Mouse (Mus musculus) kidney, embryonic 16.5 days (tissue): ENCODE results near the gene Oosp2. TPM values are rescaled to one million over a fixed set of nuclear protein-coding genes. Genes with fewer than 3 reads are reported as not detected.
A peak's percentile ranks its signal among the peaks of the same experiment; 100 is the strongest.

Source experiments
- ATAC-seq: fragments of 200-750 bp; cut with Nextera tagmentation; 2 replicates; pipeline ENCODE4 v1.8.0; 2017; ENCODE audit warnings: moderate TSS enrichment; ENCODE audit not compliant: low FRiP score, low TSS enrichment
- H3K27ac ChIP-seq: fragments of 300-500 bp; sonication (generic); 2 replicates; pipeline ENCODE4 v1.5.1; 2014; ENCODE audit warnings: low read length
- H3K27me3 ChIP-seq: fragments of 300-500 bp; sonication (generic); 2 replicates; pipeline ENCODE4 v1.6.1; 2014; ENCODE audit warnings: low read length, control low read depth, mixed read lengths; ENCODE audit not compliant: insufficient read depth
- H3K36me3 ChIP-seq: fragments of 300-500 bp; sonication (generic); 2 replicates; pipeline ENCODE4 v1.6.1; 2014; ENCODE audit warnings: low read length, control low read depth, mixed read lengths; ENCODE audit not compliant: insufficient read depth
- H3K4me1 ChIP-seq: fragments of 300-500 bp; sonication (generic); 2 replicates; pipeline ENCODE4 v1.6.1; 2014; ENCODE audit warnings: low read length, control low read depth, mixed read lengths; ENCODE audit not compliant: insufficient read depth
- H3K4me2 ChIP-seq: fragments of 300-500 bp; sonication (generic); replicated peaks from 2 replicates; pipeline ENCODE4 v1.6.1; 2014; ENCODE audit warnings: low read depth, low read length
- H3K4me3 ChIP-seq: fragments of 300-500 bp; sonication (generic); 2 replicates; pipeline ENCODE4 v1.5.1; 2014; ENCODE audit warnings: mild to moderate bottlenecking, low read length
- H3K9ac ChIP-seq: fragments of 300-500 bp; sonication (generic); replicated peaks from 2 replicates; pipeline ENCODE4 v1.6.1; 2014; ENCODE audit warnings: low read length
- H3K9me3 ChIP-seq: fragments of 300-500 bp; sonication (generic); 2 replicates; pipeline ENCODE4 v1.6.1; 2016; ENCODE audit warnings: low read length, control low read depth
- WGBS: fragments of 180-500 bp; shearing (Covaris S2); extraction: QIAGEN DNeasy Blood & Tissue Kit; methylation state at CpG from one replicate; pipeline ENCODE4 v1.1.7; 2014; 5-methylcytosine and 5-hydroxymethylcytosine counted together
- polyA plus RNA-seq: library from polyadenylated mRNA; unstranded; fragments of >200 nt; fragmentation: Nextera tagmentation; extraction: Ambion mirVana; gene quantifications from 2 replicates; pipeline ENCODE4 v1.2.1, GENCODE M21; 2015

Oosp2 gene
- polyA plus RNA-seq, 1 experiment from 2014 or later = not detected

DNA sequence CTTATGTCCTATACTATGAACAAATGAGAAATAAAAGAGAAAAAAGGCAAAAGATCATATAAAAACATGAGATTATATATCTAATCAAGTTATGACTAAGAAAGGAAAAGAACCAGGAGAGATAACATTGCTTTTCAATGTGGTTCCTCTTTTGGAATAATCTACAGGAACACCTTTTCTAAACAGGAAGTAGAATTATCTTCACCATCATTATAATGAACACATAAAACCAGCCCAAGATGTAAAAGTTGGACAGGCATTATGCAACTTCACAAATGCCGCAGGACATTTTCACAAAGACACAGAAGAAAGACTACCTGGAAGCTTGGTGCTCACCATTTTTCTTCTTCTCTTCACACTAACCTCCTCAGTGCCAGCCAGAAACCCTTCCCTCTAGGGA is 47.3 kb downstream of the Oosp2 start:
- Histone ChIP-seq H3K4me1 (no peaks in the 10 kb centered on the region), H3K9ac (no peak overlapping the region), H3K4me3 (no peak overlapping the region), H3K4me2 (no peak overlapping the region), H3K9me3 (no peaks in the 10 kb centered on the region), H3K27ac (no peak overlapping the region), H3K27me3 (no peaks in the 10 kb centered on the region), H3K36me3 (no peaks in the 10 kb centered on the region)
- no peak for ATAC-seq
- 89% methylated on average over 1 of the region's 1 CpGs for WGBS

DNA sequence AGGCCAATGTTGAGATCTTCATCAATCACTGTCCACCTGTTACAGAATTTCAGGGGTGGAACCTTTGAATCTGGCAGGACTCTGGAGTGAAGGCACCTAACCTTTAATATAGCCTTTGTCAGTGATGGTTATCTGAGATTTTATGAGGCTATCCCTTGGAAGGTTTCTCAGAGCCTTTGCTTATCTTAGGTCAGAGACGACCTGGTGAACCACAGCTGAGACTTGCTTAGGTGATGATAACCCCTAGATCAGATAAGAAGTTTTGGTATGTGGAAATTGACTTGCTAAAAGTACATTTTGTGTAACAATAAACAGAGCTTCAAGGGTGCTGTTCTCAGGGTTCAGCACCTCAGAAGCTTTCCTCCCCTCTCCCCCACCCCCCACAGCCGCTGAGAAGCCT is 48.1 kb downstream of the Oosp2 start:
- H3K9ac ChIP-seq = no peak overlapping the region
- ATAC-seq = no peak
- H3K36me3 ChIP-seq = no peaks in the 10 kb centered on the region
- no peaks in the 10 kb centered on the region for H3K27me3 ChIP-seq
- H3K27ac ChIP-seq = no peak overlapping the region
- WGBS = 42% methylated on average over 2 of the region's 2 CpGs
- no peaks in the 10 kb centered on the region for H3K4me1 ChIP-seq
- H3K4me3 ChIP-seq = no peak overlapping the region
- no peak overlapping the region for H3K4me2 ChIP-seq
- no peaks in the 10 kb centered on the region for H3K9me3 ChIP-seq

DNA sequence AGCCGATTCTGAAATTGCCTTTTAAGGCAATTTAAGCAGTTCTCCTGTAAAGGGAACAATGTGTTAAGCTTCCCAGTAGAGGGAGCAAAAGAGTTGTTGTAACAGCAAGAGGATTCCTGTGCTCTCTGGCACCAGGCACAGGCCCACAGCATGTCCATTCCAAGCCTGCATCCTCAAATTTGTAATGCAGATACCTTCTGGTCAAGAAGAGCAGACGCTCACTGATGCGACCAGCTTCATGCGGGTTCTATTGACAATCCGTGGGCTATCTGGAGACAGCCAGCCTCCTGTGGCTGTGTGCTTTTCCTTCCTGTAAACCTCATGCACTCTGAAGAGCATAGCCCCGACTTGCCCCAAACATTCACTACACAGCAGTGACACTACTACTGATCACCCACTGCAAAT is 48.8 kb downstream of the Oosp2 start:
- Histone ChIP-seq H3K4me1 (no peaks in the 10 kb centered on the region), H3K9me3 (no peaks in the 10 kb centered on the region), H3K9ac (no peak overlapping the region), H3K4me2 (no peak overlapping the region), H3K36me3 (no peaks in the 10 kb centered on the region), H3K27ac (no peak overlapping the region), H3K27me3 (no peaks in the 10 kb centered on the region), H3K4me3 (no peak overlapping the region)
- peak; percentile 87; the same call in 1 of the 2 replicates for ATAC-seq
- 14% methylated on average over 6 of the region's 6 CpGs for WGBS

DNA sequence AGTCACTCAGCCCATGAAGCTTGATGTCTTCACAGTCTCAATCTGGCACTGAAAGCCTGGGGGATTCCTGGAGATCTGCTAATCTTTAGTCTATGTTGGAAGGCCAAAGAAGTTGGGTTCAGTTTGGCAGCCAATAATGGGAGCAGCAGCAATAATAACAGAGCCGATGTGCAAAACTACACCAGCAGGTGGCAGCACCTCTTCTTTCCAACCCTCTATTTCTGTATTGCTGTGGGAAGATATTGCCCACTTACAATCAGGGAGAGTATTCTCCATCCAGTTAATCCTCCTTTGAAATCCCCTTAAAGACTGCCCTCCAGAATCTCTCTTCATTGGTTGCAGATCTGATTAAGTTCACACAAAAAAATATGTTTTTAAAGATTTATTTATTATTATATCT is 52.2 kb downstream of the Oosp2 start:
- Histone ChIP-seq H3K36me3 (no peaks in the 10 kb centered on the region), H3K4me2 (no peak overlapping the region), H3K4me3 (no peak overlapping the region), H3K27me3 (no peaks in the 10 kb centered on the region), H3K27ac (no peak overlapping the region), H3K4me1 (no peaks in the 10 kb centered on the region), H3K9me3 (no peaks in the 10 kb centered on the region), H3K9ac (no peak overlapping the region)
- ATAC-seq = no peak
- 8% methylated on average over 1 of the region's 1 CpGs for WGBS

DNA sequence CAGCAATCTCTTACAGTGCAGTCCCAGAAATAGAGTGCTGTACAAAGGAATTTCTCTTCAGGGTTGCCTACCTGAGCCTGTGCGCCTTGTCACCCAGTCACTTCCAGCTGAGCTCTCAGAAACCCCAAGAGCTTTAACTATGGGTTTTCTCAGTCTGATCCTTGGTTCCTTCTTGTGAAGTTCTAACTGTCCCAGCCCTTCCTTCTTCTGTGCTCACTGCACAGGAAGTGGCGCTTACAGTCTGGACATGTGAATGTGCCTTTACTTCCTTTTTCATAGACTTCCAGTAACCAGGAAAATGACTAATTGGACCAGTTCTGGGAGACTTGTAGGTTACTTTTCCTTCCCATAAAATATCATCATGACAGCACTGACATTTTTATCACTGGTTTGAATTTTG is 55.8 kb downstream of the Oosp2 start, which contains the start of gene Ms4a6d:
Ms4a6d (minus strand) TSS at position 247 of the 400 bp plus-strand sequence.
- Histone ChIP-seq H3K9me3 (no peaks in the 10 kb centered on the region), H3K4me1 (no peaks in the 10 kb centered on the region), H3K27me3 (no peaks in the 10 kb centered on the region), H3K36me3 (no peaks in the 10 kb centered on the region), H3K4me2 (no peak within 1 kb of the TSS), H3K4me3 (no peak within 1 kb of the TSS), H3K9ac (no peak within 1 kb of the TSS), H3K27ac (no peak within 1 kb of the TSS)
- no peak for ATAC-seq
- 83% methylated on average over 2 of the region's 2 CpGs for WGBS

DNA sequence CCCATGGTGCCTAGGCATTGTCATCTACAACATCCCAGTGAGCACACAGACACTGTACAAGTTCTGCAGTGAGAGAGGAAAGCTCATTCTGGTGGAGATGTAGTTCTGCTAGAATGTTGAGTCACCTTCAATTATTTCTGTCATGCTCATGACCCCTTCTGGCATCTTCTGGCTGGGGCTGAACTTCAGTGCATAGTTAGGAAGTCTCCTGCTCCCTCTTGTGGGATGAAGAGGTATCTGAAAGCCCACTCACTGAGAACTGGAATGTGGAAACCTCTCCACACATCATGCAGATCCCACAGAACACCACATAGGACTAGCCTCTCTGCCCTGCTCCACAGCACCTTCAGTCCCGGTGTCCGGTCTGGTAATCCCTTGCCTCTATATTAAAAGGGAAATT is 58.3 kb downstream of the Oosp2 start:
- Histone ChIP-seq H3K9me3 (no peaks in the 10 kb centered on the region), H3K4me1 (no peaks in the 10 kb centered on the region), H3K9ac (no peak overlapping the region), H3K27me3 (no peaks in the 10 kb centered on the region), H3K36me3 (no peaks in the 10 kb centered on the region), H3K4me2 (no peak overlapping the region), H3K27ac (no peak overlapping the region), H3K4me3 (no peak overlapping the region)
- no peak; the same call in 1 of the 2 replicates for ATAC-seq
- WGBS = 89% methylated on average over 2 of the region's 2 CpGs

DNA sequence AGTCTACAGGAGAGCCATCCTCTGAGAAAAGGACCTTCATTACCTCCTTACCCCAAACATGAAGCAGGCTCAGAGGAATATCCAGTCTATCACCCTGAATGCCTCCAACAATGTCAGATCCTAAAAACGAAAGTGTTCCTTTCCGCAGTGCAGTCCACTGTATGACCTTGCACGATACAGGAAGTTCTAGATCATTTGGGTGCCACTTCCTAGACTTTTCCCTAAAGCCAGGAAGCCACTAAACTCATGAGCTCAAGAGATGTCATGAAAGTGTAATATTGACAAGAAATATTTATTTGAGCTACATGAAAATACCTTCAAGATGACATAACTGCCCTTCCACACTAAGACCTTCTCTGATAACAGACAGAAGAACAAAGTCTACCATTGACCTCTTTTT is 59.0 kb downstream of the Oosp2 start:
- Histone ChIP-seq H3K9ac (no peak overlapping the region), H3K27ac (no peak overlapping the region), H3K27me3 (no peaks in the 10 kb centered on the region), H3K9me3 (no peaks in the 10 kb centered on the region), H3K4me3 (no peak overlapping the region), H3K4me2 (no peak overlapping the region), H3K36me3 (no peaks in the 10 kb centered on the region), H3K4me1 (no peaks in the 10 kb centered on the region)
- ATAC-seq = no peak
- WGBS = 79% methylated on average over 3 of the region's 3 CpGs

Other genes with a start within 250 kb of the Oosp2 start
- gene Ms4a4b, start 217.0 kb downstream of the Oosp2 start, polyA plus RNA-seq = 0.17 and 0.30 TPM in 2 replicates
- 4.6 and 5.3 TPM in 2 replicates for gene Ms4a6c, start 191.2 kb downstream of the Oosp2 start, polyA plus RNA-seq
- gene Gm8369, start 174.6 kb downstream of the Oosp2 start, polyA plus RNA-seq = not detected in 2 replicates
- 3.2 and 4.1 TPM in 2 replicates for gene Ms4a6b, start 144.0 kb downstream of the Oosp2 start, polyA plus RNA-seq
- 0.17 and 0.19 TPM in 2 replicates for gene Ms4a4d, start 123.8 kb downstream of the Oosp2 start, polyA plus RNA-seq
- gene Ms4a6d, start 55.7 kb downstream of the Oosp2 start, polyA plus RNA-seq = 1.7 and 2.6 TPM in 2 replicates
- gene Ms4a2, start 36.8 kb downstream of the Oosp2 start, polyA plus RNA-seq = 2.6 and 3.0 TPM in 2 replicates
- not detected in 2 replicates for gene Ms4a3, start 19.7 kb downstream of the Oosp2 start, polyA plus RNA-seq
- not detected in 2 replicates for gene Oosp1, start 30.6 kb upstream of the Oosp2 start, polyA plus RNA-seq
- not detected in 2 replicates for gene Oosp3, start 36.5 kb upstream of the Oosp2 start, polyA plus RNA-seq
- gene Gif, start 87.0 kb upstream of the Oosp2 start, polyA plus RNA-seq = not detected in 2 replicates
- gene Mrpl16, start 109.8 kb upstream of the Oosp2 start, polyA plus RNA-seq = 49.2 and 54.4 TPM in 2 replicates
- gene Stx3, start 158.8 kb upstream of the Oosp2 start, polyA plus RNA-seq = 25.5 and 26.5 TPM in 2 replicates
- gene Olfr1417, start 178.7 kb upstream of the Oosp2 start, polyA plus RNA-seq = 0.16 TPM in 1 of 2 replicates, not detected in the other
- not detected in 2 replicates for gene Olfr1418, start 200.5 kb upstream of the Oosp2 start, polyA plus RNA-seq
- gene Olfr1419, start 214.5 kb upstream of the Oosp2 start, polyA plus RNA-seq = not detected in 2 replicates
- not detected in 2 replicates for gene Olfr1420, start 226.0 kb upstream of the Oosp2 start, polyA plus RNA-seq